Mouse (Mus musculus) adrenal gland, postnatal 14 days (tissue): Measurements from ENCODE around the gene Iqschfp. TPM values are rescaled to one million over a fixed set of nuclear protein-coding genes. Genes with fewer than 3 reads are reported as not detected.

Experiments used
- DNase-seq: peaks from one replicate; pipeline ENCODE4 v3.0.0; 2021; ENCODE audit warnings: mixed read lengths
- total RNA-seq: library from RNA; stranded (reverse); gene quantifications from 2 replicates; pipeline ENCODE4 v1.2.3, GENCODE M21; 2021

Gene Iqschfp
- total RNA-seq, 1 experiment from 2014 or later, result not detected

GRCm38 (mm10) chr3:67954459-67955065, 62.5 kb downstream of the Iqschfp start:
- no peak for DNase-seq

GRCm38 (mm10) chr3:67959672-67960071, 67.6 kb downstream of the Iqschfp start:
- no peak for DNase-seq

GRCm38 (mm10) chr3:67960133-67960532, 68.1 kb downstream of the Iqschfp start:
- no peak for DNase-seq

DNA sequence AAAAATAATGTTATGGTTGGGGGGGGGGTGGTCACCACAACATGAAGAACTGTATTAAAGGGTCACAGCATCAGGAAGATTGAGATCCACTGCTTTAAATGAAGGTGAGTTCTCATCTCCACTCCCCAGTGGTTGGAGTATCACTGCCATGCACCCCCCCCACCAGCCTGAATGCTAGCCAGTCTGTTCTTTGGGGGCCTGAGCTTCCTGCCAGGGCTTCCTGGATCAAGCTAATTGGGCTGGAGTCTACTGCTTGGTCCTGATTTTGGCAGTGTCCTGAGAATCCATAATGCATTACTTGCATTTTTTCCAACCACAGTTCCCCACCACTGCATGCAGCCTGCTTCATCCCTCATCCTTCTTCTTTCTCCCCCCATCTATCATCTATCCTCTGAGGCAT, 68.7 kb downstream of the Iqschfp start:
- DNase-seq, result no peak

DNA sequence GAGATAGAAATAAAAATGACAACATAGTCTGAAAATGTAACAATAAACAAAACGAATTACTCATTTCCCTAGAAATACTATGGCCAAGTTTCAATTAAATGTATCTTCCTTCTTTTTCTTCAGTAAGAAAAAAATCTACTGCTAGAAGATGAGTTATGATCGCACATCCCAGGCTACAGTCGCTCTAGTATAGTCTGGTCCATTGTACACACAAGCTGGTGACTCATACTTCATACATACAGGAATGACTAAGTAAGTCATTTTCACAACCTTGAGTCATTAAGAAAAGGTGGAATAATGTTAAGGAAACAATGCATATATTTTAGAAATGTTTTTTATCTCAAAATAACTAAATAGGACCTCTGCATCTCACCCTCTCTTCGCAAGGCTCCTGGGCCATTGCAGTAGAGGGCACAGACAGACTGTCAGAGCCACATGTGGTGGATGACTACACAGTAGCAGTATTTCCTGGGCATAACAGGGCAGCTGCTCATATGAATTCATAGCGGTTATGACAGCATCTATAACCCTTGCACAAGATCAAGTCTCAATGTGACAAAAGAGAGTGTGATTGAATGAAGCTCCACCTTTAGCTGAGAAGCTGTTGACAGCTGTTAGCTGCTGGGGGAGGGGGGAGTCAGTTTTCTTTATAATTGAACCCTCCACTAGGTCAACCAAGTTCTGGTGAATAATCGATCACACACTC, 70.1 kb downstream of the Iqschfp start:
- DNase-seq, result no peak

- no peak for DNase-seq
These were observed 82.4 kb downstream of the Iqschfp start for GRCm38 (mm10) chr3:67974340-67974998.

GRCm38 (mm10) chr3:67980006-67980405, 88.0 kb downstream of the Iqschfp start:
- DNase-seq, result no peak

GRCm38 (mm10) chr3:67983329-67983728, 91.3 kb downstream of the Iqschfp start:
- no peak for DNase-seq

DNA sequence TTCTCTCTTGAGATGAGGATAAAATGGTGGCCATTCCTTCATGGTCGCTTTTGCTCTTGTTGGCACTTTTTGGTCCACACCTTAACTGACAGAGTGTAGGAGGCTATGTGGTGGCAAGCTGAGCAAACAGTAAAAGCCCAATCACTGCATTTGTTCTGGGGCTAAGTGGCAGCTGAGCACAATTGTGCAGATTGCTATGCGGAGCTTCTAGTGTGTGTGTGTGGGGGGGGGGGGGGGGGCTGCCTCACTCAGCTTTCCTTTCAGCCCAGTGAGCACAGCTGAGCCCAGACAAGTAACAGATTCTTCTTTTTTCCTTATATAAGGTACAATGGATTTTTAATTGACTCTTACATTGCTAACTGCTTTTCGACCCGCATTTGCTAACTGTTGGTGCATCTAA, 110.4 kb downstream of the Iqschfp start:
- no peak for DNase-seq

DNA sequence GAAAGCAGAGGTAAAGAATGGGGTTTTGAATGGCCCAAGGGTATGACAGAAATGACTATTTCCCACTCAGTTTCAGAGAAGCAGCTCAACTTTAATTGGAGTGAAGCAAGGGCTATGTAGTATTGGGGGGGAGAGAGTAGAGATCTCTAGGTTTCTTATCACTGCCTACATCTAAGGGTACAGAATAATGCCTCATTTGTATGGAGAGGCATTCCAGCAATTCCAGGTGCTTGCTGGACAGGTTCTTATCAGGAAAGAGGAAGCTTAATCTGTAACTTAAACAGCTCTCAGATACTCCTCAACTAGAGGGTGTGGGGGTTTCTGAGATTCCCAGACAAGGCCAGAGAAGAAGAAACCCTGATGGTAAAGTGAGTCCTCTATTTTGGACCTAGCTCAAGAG, 120.3 kb downstream of the Iqschfp start:
- DNase-seq, result no peak

- DNase-seq, result no peak
These were observed 123.8 kb downstream of the Iqschfp start for GRCm38 (mm10) chr3:68015786-68016185.

DNA sequence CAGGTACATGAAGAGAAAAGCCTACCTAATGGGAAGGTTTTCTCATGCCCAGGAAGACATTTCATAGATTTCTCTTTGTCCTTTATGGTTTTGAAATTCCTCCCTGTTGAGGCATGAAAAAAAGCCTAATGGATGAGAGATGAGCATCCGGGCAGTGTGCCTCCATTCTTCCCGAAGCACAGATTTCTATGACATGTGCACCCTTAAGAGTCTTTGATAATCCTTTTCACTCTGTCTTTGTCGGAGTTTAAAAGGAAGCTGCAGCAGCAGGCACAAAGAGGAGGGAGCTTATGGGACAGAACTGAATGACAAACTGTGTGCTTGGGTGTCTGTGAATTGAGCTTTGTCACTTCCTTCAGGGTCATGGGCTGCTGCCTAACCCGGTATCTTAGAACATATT, 127.4 kb downstream of the Iqschfp start:
- DNase-seq, result no peak

- no peak for DNase-seq
These were observed 144.1 kb downstream of the Iqschfp start for GRCm38 (mm10) chr3:68036097-68036496.

DNA sequence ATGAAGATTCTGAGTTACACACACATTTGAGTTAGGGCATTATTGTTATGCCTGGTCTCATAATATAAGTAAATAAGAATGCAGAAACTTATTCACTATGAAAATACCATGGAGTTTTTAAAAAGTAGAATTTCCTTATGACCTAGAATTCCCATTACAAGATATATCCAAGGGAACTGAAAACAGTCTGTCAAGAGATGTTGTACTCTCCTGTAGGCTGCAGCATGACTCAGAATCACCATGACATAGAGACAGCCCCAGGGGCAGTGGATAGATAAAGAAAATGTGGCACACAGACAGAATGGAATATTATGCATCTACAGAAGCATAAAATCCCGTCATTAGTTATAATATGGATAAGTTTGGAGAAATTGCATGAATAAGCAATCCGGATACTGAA, 150.9 kb downstream of the Iqschfp start:
- no peak for DNase-seq

GRCm38 (mm10) chr3:68045475-68046416, 153.7 kb downstream of the Iqschfp start:
- DNase-seq, result peak; percentile 45

DNA sequence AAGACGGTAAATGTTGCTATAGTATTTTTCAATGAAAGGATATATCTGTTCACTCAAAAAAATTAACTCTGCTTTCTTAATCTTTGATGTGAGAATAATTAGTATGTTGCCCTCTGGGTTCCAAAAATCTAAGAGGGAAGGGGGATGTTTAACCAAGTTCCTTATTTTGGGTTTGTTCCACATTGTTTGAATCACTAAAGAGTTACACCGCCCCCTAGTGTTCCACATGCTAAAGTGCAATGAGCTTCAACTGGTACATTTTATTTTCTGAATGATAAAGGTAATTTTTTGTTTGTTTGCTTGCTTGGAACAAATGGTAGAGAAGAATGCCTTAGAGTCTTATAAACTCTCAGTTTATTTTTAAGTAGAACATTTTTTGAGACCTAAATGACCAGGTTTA, 161.5 kb downstream of the Iqschfp start:
- DNase-seq, result peak; percentile 14

DNA sequence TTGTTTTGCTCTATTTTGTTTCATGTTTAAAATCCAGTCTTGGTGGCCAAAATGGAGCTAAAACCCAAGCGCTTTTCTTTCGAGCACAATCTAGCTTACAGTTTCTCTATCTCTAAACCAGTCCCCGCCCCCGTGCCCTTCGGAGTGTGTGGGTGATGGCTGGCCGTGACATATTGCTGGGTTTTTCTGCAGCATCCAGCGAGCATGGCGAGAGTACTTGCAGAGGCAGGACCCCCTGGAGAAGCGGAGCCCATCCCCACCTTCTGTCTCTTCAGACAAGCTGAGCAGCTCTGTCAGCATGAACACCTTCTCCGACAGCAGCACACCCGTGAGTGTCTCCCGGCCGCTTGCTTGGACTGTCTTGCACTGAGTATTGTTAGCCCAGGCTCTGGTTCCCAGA, 163.0 kb downstream of the Iqschfp start:
- peak; percentile 21 for DNase-seq

- DNase-seq, result peak; percentile 86
These were observed 164.6 kb downstream of the Iqschfp start for GRCm38 (mm10) chr3:68056373-68057275.

DNA sequence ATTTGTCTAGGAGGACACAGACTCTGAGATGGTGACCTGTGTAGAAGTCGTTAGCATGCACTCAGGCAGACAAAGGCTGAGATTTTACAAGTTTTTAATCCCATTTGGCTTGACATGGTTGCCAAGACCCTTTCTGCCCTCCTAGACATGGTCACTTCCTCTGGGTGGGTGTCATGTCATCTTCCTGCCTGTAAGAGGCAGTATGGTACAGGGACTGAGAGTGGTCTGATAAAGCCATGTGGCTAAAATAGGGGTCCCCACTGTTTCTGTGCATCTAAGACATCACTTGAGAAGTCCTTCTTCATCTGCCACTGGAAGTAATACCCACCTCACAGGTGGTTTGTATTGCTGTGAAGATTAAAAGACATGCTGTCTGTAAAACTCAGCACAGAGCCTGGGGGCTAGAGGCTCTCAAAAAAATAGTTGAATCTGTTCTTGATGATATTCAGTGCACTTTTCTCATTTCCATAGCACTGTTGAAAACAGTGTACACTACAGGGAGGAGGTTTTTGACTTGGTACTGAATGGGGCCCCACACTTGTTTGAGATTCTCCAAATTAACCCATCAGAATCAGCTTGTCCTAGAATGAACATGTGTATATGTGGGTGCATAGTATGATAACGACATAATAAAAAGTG, 167.2 kb downstream of the Iqschfp start:
- DNase-seq, result peak; percentile 37

DNA sequence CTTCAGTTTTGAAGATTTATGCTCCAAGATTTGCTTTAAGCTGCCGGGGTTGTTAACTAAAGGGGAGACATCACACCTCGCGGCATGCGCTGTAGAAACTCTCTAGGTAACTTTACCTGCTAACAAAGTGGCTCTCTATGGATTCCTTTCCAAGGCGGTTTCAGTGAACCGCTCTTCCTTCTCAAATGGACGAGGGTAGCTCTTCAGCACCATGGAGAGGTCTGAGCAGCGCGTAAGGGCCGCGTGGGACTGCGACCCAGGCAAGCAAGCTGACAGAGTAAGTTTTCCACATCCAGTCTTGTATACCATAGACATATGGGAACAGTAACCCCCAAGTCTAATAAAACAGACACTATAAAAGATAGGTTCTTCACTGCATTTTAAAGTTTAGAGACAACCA, 172.7 kb downstream of the Iqschfp start, which contains the start of gene Schip1:
Schip1 (plus strand) TSS at position 72 of the 400 bp plus-strand sequence.
- DNase-seq, result peak; percentile 71
